Mouse (Mus musculus): ENCODE data around the gene Hcfc1r1.

GRCm38 (mm10) chr17:23671519-23671918, 1.9 kb upstream of the Hcfc1r1 start:
- TF ChIP-seq CTCF (IDR thresholded peaks at IDR 0.05; ENCODE audit: low read depth) (no peak), EP300 (optimal IDR thresholded peaks at IDR 0.05) (no peak)

All from stomach, postnatal 0 days (tissue).